Mouse (Mus musculus) kidney, postnatal 10 days (tissue): Measurements from ENCODE around the gene Ppm1m.

Experiments used
- DNase-seq: peaks from one replicate; pipeline ENCODE4 v3.0.0; 2021; ENCODE audit warnings: mixed read lengths

The Ppm1m gene

GRCm38 (mm10) chr9:106216971-106217370 lies 17.4 kb upstream of the Ppm1m start:
- no peak for DNase-seq

GRCm38 (mm10) chr9:106215341-106216125 lies 16.0 kb upstream of the Ppm1m start:
- DNase-seq = no peak

DNA sequence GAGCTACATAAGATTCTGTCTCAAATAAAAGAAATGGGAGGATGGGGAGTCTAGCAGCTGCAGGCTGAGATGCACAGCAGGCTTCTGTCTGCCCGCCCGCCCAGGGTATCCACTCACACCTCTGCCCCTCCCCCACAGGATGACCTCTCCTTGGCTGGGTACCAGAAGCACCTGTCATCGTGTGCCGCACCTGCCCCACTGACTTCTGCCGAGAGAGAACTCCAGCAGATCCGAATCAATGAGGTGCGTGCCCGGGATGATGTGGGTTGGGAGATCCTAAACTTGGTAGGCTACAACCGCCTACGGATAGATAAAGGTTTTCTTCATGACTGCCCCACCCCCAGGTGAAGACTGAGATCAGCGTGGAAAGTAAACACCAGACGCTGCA lies 13.0 kb upstream of the Ppm1m start:
- peak; percentile 22 for DNase-seq

DNA sequence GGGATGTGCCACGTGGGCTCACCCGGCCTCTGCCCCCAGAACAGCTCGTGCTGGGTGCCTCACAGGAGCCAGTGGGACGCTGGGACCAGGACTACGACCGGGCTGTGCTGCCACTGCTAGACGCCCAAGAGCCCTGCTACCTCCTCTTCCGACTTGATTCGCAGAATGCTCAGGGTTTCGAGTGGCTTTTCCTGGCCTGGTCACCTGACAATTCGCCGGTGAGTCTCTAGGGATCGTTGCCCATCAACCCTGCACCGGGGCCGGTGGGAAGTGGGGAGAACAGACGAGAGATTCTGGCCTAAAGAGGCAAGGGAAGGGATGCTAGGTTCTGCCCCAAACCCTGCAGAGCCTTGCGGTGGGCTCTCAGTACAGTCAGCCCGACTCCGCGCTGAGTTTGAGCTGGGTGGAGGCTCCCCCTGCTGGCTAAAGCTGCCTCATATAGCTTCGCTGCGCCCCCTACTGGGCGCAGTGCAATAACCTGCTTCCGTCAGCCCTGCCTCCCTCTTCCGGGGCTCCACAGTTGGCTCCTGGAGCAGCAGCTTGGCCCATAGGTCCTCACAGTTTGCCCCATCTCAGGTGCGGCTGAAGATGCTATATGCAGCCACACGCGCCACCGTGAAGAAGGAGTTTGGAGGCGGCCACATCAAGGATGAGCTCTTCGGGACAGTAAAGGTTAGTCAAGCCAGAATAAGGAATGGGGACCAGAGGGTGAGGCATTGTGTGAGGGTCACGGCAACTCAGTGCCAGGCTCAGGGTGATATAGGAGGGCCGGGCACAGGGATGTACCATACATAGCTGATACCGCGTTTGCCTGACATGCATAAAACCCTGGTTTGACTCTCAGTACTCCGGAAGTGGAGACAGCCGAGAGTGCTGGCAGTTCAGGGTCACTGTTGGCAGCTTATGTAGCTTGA lies 12.4 kb upstream of the Ppm1m start:
- peak; percentile 94 for DNase-seq

DNA sequence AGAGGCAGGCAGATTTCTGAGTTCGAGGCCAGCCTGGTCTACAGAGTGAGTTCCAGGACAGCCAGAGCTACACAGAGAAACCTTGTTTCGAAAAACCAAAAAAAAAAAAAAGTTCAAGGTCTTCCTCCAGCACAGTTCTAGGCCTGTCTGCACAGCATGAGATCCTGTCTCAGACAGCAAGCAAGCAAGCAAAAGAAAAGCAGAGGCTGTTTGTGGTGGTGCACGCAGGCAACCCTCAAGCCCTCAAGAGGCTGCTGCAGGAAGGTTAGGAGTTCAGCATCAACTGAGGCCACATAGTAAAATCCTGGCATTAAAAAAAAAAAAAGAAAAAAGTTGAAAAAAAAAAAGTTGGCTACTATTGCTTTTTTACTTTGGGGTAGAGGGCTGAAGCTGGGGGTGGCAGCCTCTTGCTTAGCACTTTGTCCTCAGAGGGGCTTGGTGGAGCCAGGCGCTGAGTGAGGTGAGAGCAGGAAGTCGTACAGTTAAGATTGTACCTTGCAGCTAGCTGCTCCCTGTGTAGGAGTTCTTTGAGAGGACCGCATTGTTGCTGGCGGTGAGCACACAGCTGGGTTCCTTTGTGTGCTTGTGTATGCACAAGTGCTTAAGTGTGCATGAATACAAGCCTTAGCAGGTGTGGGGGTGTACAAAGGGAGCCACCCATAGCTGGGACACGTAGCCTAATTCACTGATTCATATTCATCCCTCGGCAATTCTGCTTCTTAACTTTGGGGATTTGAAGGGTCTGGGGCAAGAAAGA lies 11.5 kb upstream of the Ppm1m start:
- DNase-seq = no peak

DNA sequence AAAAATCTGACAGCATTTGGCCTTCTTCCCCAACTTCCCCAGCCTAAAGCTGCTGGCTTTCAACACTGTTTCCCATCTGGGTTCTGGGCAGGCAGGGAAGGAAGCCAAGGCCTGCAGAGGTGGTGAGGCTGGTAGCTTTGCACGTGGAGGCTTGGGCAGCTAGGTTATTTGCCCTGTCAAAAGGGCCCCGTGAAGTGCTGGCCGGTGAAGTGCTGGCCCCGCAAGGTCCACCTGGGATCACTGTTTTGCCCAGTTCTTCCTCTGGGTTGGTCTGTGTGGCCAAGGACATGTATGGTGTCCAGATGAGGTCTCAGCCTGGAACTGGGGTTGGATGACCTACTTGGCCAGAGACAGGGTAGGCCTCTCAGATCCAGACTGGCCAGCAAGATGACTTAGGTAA lies 10.4 kb upstream of the Ppm1m start:
- no peak for DNase-seq

DNA sequence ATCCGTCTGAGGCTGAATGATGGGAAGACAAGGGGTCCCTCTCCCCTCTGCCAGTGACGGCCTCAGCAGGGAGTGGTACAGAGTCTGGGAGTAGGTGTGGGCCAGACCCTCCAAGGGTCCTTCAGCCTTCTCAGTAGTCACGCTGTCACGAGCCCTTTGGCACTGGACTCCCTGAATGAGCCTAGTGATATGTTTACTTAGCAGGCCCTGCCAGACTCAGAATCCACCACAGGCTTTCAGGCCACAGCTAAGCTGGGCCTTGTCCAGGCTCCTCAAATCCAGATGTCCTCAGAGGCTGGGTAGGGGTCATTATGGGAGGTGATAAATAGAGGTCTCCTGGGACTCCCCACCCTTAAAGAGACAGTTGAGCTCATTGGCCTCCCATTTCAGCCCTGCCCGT lies 8.6 kb upstream of the Ppm1m start:
- no peak for DNase-seq

DNA sequence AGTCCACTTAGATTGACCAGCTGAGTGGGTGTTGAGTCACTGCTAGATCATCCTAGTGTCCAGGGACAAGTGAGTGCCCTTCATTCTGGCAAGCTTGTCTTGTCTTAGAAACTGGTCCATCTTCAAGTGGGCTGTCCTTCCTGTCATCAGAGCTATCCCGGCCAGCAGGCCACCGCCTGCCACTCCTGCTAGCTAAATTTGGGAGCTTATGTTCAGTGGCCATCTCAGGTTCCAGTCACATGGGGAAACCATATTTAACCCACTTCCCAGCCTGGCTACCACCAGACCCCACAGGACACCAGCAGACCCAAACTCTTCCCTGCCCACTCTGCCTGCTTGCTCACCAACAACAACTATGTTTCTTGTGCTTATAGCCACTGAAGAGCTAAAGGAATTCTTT lies 7.0 kb upstream of the Ppm1m start:
- no peak for DNase-seq

DNA sequence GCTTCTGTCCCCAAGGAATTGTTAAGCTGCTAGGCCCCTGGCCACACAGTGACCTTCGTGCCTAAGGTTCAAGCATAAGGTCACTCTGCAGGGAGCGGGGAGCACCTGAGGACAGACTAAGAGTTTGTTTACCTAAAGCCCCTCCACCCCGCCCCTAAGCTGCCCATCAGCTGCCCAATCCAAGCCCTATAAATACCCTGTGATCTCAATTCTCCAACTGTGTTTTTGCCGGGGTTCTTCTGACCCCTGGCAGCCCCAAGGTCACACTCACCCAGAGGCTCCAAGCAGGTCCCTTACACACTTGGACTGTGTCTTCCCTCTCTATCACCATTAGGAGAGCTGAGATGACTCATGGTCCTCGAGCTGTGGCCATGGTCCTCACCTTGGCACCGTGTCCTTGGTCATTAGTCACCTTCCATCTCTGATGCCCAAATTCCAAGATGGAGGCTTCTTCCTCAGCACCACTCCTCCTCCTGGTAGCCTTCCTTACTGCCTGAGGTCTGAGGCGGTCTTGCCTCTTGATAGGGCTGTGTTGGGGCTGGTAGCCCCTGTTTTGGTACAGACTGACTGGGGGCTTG lies 6.3 kb upstream of the Ppm1m start:
- DNase-seq = no peak

- peak; percentile 25 for DNase-seq
These were observed 4.7 kb upstream of the Ppm1m start for GRCm38 (mm10) chr9:106203990-106204851.

DNA sequence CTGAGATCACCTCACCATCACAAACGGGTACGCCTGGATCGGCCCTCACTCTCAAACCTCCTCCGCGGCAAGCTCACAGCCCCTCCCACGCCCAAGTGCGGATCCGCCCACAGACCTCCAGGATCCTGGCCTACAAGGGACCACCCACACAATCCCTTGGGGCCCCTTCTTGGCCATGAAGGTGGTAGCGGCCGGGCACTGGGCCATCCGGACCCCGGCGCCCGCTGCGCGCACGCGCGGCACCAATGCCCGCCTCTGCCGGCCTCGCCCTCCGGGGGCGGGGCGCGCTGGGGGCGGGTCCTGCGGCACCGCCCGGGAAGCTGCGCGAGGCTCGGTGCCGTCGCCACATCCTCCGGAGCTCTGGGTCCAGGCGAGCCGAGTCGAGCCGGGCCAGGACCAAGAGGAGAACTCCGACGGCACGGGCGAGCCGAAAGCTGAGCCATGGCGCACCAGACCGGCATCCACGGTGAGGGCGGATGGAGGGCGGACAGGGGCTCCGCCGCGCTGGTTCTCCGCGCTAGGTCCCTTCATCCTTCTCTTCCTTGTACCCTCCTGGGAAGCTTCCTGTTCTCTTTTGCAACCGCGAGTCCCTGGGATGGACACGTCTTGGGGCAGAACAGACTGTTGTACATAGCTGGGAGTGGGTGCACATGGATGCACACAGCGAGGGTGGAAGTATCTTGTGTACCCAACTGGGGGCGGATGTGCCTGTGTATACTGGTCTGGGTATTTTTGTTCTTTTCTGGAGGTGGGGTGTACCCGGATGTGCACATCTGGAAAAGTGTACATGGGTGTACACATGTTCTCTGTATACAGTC lies 3.5 kb upstream of the Ppm1m start, which contains the start of gene Twf2:
Gene Twf2 (plus strand): TSS at position 290 of the 818 bp plus-strand sequence.
- peak; percentile 94 for DNase-seq

GRCm38 (mm10) chr9:106201895-106202294 lies 2.3 kb upstream of the Ppm1m start:
- no peak for DNase-seq

- peak; percentile 91 for DNase-seq
These were observed 536 bp downstream of the Ppm1m start for GRCm38 (mm10) chr9:106198962-106199458.

DNA sequence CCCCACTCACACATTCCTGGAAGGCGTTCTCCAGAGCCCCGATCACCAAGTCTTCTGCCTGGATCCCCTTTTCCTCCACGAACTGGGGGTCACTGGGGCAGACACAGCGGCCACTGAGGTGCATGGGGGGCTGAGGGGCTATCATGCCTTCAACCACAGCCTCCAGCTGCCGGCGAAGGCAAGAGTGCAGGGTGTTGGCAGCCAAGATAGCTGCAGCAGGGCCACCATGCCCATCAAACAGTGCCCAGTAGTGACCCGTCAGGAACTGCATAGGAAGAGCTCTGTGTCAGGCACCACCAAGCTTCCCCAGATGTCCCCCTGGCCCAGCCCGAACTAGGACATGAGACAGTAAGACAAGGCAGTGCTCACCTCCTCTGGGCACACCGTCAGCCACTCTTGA lies 1.8 kb downstream of the Ppm1m start:
- no peak for DNase-seq

DNA sequence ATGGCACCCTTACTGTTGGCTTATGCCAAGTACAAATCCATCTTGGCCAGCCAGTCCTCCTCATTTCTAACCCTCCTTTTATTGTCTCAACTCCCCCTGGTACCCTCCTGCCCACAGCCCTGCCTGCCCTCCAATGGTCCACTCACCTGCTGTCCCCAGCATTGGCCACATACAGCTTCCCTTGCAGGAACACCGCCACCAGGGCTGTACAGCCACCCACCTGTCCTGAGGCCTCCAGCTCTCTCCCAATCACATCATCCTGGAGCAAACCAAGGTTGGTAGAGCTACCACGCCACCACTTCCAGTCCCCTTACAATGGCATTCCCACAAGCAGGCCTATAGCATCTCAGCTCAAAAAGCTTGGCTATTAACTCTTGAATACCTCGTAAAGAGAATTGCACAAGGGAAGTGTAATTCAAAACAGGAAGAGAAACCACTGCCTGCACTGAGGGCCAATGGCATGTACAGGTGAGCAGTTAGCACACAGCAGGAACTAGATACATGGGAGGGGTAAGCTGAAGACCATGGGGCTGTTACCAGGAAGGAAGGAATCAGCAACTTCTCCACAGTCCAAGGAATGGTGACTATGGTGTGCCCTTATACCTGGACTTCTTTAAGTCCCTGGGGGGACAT lies 2.3 kb downstream of the Ppm1m start:
- no peak for DNase-seq

DNA sequence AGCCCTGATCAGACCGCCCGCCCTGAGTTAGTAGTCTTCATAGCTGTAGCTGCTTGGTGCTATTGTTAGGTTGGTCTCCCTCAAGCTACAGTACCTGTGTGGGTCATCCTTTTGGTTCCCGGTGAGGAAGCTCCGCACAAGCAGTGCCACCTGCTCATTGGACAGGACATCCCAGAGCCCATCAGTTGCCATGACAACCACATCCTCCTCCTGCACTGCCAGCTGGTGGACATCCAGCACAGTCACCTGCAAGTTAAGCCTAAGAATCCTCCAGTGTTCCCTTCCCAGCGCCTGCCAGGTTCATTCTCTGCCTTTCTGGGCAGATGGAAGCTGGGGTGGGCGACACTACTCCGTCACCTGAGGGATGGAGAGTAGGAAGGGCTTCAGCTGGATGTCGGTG lies 3.9 kb downstream of the Ppm1m start:
- no peak for DNase-seq

DNA sequence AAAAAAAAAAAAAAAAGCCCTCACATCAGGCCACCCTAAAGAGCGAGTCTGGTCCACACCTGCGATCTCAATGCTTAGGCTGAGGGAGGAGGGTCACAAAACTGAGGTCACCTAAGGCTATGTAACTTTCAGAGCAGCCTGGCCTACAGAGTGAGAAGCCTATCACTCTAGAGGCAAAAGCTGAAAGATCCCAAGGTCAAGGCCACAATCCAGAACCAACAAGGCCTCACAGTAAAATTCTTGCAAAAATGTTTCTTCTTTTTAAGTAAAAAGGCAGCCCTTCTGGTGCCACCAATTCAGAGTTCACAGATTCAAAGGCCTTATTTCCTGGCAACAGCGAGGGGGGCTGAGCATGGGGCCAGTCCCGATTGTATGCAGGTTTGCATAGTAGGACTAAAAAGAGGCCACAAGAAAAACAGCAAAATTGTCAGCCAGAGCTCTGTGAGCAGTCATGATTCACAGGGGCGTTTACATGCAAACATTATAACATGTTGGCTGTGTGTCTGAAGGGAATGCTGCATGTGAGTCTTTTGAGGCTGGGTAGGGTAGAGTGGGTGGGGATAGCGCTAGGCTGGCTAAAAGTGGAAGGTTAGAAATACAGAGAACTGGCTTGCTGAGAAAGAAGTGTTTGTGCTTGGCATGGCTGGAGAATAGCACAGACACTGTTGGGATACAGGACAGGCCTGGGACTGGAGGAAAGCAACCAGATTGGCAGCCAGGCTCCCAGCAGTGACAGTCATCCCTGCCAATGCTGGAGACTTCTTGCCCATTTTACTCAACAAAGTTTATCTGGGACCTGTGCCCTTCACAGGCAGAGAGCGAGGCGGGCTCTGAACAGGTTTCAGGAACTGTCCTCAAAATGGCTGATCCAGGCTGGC lies 5.4 kb downstream of the Ppm1m start:
- no peak for DNase-seq

DNA sequence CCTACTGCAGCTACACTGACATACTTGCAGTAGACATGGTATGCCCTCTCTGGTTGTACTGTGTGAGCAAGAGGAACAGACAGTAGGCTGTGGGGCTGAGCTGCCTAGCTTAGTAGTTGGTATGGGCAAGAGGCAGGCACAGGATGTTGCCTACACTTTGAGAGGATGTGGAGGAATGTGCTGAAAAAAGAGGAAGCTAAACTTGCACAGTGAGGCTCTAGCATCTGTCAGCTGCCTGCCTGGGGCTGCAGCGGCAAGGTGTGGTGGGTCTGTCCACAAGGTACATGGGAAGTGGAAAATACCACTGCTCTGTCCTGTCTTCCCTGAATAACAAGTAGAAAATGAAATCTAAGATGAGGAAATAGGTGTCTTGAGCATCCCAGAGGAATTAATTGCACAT lies 6.5 kb downstream of the Ppm1m start:
- no peak for DNase-seq

DNA sequence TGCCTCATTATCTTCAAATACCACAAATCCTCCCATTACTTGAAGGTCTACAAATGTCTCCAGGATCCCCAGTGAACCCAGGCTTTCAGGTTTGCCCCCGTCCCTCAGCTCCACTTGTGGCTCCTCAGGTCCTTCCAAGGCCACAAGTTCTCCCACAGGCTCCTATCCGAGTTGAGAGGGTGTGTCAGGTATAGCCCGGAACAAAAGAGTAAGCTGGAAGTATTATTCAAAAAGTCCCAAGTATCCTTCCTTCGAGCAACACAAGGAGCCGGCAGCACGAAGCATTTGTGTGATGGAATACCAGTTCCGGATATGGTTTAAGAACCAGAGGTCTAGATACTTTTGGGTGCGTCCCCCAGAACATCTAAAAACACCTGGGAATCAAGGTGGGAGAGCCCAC lies 7.5 kb downstream of the Ppm1m start:
- no peak for DNase-seq
